Mouse (Mus musculus): ENCODE measurements around the gene Hs3st3b1. TPM values are rescaled to one million over a fixed set of nuclear protein-coding genes. Genes with fewer than 3 reads are reported as not detected.
A peak's percentile ranks its signal among the peaks of the same experiment; 100 is the strongest.

Hs3st3b1 gene
- polyA plus RNA-seq, 1 experiment from 2014 or later = 1.00 TPM

DNA sequence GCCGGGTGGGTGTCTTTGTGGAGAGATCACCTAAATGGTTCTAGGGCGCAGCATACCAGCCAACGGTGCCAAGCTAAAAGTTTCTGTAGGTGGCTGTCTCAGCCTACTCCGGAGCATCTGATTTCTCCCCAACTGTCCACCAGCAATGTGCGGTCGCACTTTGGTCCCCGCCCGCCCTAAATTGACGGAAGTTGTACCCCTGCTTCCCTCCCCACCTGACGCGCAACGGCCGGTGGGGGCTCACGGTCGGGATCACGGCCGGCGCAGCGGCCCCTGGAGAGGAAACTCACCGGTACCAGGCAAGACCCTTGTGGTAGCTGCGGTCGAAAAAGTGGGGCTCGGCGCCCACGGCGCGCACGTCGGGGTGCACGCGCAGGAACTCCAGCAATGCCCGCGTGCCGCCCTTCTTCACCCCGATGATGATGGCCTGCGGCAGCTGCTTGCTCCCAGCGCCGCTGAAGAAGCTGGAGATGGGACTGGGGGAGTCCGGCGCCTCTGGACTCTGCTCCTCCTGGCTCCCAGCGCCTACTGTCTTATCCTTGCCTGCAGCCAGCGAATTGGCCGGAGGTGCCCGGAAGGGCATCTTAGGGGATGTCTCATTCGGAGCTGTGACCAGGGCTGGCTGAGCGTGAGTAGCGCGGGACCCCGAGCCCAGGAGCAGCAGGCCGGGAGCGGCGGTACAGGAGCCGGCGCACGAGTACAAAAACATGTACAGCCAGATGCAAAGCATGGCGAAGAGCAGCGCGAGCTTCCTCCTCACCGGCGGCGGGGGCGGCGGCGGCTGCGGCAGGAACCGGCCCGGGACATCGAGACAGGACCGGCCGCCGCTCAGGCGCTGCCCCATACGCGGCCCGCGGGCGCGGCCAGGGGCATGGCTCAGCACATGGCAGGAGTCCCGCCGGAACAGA lies 792 bp downstream of the Hs3st3b1 start:
- no peak overlapping the region for H3K27ac ChIP-seq
- no peaks in the 10 kb centered on the region for H3K36me3 ChIP-seq
- H3K27me3 ChIP-seq = peaks cover 98% of the 10 kb centered on the region
- peak overlapping the region; percentile 27 for H3K9ac ChIP-seq
- no peaks in the 10 kb centered on the region for H3K9me3 ChIP-seq
- peaks cover 60% of the 10 kb centered on the region for H3K4me1 ChIP-seq
- H3K4me3 ChIP-seq = peak overlapping the region; percentile 45
- no peak for ATAC-seq (ENCODE audit: borderline replicate concordance, extremely low read depth, low FRiP score, low TSS enrichment)
- H3K4me2 ChIP-seq = peak overlapping the region; percentile 95
- under 1% methylated on average over 72 of the region's 80 CpGs for WGBS

DNA sequence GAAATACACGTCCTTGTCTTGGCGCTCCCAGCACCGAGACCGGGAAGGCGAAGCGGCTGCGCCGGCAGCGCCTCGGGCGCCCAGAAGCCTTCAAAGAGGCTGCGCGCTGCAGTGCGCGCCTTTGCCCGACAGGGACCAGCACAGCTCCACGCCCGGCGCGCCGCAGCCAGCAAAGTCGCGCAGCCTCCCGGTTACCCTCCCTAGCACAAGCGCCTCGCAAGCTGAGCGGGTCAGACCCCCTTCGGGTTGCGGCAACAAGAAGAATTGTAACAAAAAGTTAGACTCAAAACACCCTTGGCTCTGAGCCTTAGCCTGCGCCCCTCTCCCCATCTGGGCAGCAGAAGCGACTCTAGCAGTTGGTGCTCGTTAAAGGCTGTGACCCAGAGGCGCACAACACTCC lies 1.6 kb downstream of the Hs3st3b1 start:
- ATAC-seq (ENCODE audit: borderline replicate concordance, extremely low read depth, low FRiP score, low TSS enrichment) = peak; percentile 60; the same call in 1 of the 2 replicates
- peaks cover 58% of the 10 kb centered on the region for H3K4me1 ChIP-seq
- 1% methylated on average over 33 of the region's 33 CpGs for WGBS

DNA sequence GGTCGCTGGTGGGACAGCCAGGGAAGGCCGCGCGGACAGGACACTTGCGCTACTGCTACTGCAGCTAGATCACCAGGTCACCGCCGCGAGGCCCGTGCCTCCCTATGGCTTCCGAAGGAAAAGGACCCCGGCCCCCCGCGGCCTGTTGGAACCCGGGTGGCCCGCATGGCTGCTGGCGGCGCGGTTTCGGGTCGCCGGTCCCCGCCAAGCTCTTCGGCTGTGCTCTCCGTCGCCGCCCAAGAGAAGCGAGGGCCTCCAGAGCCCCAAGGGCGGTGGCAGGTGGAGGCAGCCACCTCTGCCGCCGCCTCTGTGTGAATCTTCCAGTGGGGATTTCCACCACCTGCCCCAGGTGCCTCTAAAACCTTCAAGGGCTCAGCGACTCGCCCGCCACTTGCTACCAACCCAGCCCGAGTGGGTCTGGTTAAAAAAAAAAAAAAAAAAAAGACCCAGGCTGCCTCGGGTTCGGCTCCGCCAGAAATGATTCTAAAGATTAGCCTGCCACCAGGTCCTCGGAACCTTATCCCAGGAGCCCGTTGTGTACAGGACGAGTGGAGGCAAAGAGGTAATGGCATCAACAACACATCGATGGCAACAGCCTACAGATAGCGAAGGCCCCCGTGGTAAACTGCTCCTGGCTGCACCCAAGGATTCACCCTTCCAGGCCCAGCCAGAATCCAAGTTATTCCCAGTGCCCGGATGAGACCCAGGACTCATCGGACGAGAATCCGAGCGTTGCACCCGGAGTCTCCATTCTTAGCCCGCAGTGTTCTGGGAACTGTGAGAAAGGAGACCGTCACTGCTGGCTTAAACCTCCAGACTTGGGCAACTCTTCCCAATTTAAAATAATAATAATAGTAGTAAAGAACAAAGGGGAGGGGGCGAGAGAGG lies 2.6 kb downstream of the Hs3st3b1 start:
- 6% methylated on average over 52 of the region's 52 CpGs for WGBS
- Histone ChIP-seq H3K27ac (no peak overlapping the region), H3K27me3 (peaks cover 95% of the 10 kb centered on the region), H3K9me3 (no peaks in the 10 kb centered on the region), H3K4me1 (peaks cover 51% of the 10 kb centered on the region), H3K36me3 (no peaks in the 10 kb centered on the region), H3K4me3 (peak overlapping the region; percentile 45), H3K9ac (no peak overlapping the region), H3K4me2 (peak overlapping the region; percentile 95)
- no peak for ATAC-seq (ENCODE audit: borderline replicate concordance, extremely low read depth, low FRiP score, low TSS enrichment)

More for the DNA sequence above, 1.6 kb downstream of the Hs3st3b1 start:
- Histone ChIP-seq H3K4me3 (peak overlapping the region; percentile 45), H3K9ac (0 out of 2 replicates have a peak overlapping the region, but pooled peaks have one; percentile 25), H3K9me3 (no peaks in the 10 kb centered on the region), H3K27ac (no peak overlapping the region), H3K36me3 (no peaks in the 10 kb centered on the region), H3K27me3 (peaks cover 97% of the 10 kb centered on the region), H3K4me2 (peak overlapping the region; percentile 95)

DNA sequence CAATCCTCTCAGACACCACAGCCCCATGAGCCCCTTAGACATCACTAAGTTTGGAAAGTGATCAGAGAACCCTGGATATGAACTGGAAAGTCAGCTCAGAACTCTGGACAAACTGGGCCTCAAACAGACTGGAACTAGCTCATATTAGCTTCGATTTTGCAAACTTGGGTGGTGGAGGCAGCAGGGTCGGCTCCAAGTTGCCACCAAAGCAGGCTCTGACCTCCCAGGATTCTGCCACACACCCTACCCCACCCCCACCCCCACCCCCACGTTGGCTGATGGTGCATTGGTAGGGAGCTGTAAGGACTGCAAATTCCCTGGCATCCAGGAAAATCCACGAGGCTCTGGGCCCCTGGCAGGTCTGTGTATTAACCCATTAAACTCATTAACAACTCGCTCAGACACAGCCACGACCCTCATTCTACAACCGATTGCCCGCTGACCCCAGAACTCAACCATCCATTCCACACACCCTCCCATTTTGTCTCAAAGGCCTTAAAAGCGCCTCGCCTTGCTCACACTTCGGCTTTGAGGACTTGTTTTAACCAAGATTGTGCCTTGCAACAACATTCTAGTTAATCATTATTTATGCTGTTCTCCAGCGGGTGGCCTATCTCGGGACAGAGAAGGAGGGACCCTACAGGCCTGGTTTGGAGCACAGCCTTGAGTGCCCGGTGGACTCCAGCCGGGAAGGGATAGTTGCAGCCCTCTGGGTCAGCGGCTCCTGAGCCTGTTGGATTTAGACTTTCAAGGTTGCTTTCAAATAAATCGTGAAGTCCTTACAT lies 3.6 kb downstream of the Hs3st3b1 start:
- no peak overlapping the region; the same call in 1 of the 2 replicates for H3K4me2 ChIP-seq
- no peak overlapping the region; the same call in 1 of the 2 replicates for H3K4me3 ChIP-seq
- H3K4me1 ChIP-seq = peaks cover 53% of the 10 kb centered on the region
- 41% methylated on average over 17 of the region's 17 CpGs for WGBS
- no peaks in the 10 kb centered on the region for H3K36me3 ChIP-seq
- H3K9me3 ChIP-seq = no peaks in the 10 kb centered on the region
- H3K27ac ChIP-seq = no peak overlapping the region
- H3K9ac ChIP-seq = no peak overlapping the region
- ATAC-seq (ENCODE audit: borderline replicate concordance, extremely low read depth, low FRiP score, low TSS enrichment) = no peak
- peaks cover 95% of the 10 kb centered on the region for H3K27me3 ChIP-seq

DNA sequence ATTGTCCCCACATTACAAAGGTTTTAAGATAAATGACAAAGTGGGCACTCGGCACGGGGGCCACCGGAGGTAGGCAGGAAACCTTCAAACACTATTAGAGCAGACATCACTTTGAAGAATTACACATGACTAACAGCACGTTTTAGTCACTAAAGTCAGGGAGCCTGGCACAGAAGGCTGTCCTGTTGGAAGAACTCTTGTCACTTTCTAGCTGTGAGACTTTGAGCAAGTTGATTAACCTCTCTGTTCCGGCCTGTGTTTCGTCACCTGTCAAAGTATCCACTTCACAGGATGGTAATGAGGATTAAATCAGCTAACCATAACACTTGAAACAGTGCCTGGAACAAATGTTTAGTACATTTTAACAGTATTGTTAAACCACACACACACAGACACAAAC lies 4.5 kb downstream of the Hs3st3b1 start:
- Histone ChIP-seq H3K9ac (no peak overlapping the region), H3K27me3 (peaks cover 95% of the 10 kb centered on the region), H3K9me3 (no peaks in the 10 kb centered on the region), H3K36me3 (no peaks in the 10 kb centered on the region), H3K4me3 (no peak overlapping the region), H3K4me1 (peaks cover 46% of the 10 kb centered on the region), H3K4me2 (no peak overlapping the region), H3K27ac (no peak overlapping the region)
- ATAC-seq (ENCODE audit: borderline replicate concordance, extremely low read depth, low FRiP score, low TSS enrichment) = no peak
- WGBS = 40% methylated on average over 6 of the region's 6 CpGs

DNA sequence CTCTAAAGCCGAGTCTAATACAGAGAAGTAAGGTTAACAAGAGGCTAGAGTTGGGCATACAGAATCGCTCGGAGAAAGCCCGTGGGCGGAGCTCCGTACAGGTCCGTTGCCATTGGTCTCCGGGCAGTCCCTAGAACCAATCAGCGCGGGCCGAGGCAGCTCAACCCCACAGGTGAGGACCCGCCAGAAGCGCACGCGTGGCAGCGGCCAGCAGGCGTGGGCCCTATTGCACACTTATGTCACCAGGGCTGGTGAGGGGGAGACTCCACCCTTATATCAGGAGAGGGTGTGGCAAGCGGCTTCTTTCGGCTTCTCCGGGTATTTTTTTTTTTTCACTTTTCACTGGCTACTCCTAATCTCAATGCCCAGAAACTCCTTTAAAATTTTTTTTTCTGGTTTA lies 7.7 kb downstream of the Hs3st3b1 start:
- ATAC-seq (ENCODE audit: borderline replicate concordance, extremely low read depth, low FRiP score, low TSS enrichment) = peak; percentile 91
- H3K36me3 ChIP-seq = no peaks in the 10 kb centered on the region
- H3K9me3 ChIP-seq = no peaks in the 10 kb centered on the region
- WGBS = 4% methylated on average over 20 of the region's 20 CpGs
- peaks cover 83% of the 10 kb centered on the region for H3K27me3 ChIP-seq
- H3K4me1 ChIP-seq = peaks cover 19% of the 10 kb centered on the region
- H3K27ac ChIP-seq = no peak overlapping the region
- H3K4me3 ChIP-seq = peak overlapping the region; percentile 36
- H3K4me2 ChIP-seq = peak overlapping the region; percentile 74
- H3K9ac ChIP-seq = no peak overlapping the region

DNA sequence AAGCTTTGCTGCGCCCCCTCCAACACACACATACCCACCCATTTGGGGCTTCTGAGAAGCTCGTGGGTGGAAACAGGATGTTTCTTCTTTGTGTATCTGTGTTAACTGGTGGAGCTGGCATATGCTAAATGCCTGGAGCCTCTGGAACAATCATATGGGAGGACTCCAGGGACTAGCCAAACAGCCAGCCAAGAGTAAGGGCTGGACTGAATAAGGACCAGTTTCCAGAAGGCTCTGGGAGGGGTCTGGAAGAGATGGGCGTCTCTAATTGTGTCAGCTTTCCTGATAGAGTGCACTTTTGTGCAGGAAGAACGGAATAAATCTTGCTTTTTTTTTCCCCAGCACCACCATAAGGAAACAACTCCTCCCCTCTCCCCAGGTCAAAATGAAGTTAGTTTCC lies 8.2 kb downstream of the Hs3st3b1 start:
- ATAC-seq (ENCODE audit: borderline replicate concordance, extremely low read depth, low FRiP score, low TSS enrichment) = no peak
- H3K9me3 ChIP-seq = no peaks in the 10 kb centered on the region
- H3K4me3 ChIP-seq = peak overlapping the region; percentile 36
- H3K36me3 ChIP-seq = no peaks in the 10 kb centered on the region
- H3K27me3 ChIP-seq = peaks cover 78% of the 10 kb centered on the region
- 17% methylated on average over 4 of the region's 4 CpGs for WGBS
- H3K4me1 ChIP-seq = peaks cover 14% of the 10 kb centered on the region
- no peak overlapping the region for H3K9ac ChIP-seq
- H3K27ac ChIP-seq = no peak overlapping the region
- H3K4me2 ChIP-seq = peak overlapping the region; percentile 74

DNA sequence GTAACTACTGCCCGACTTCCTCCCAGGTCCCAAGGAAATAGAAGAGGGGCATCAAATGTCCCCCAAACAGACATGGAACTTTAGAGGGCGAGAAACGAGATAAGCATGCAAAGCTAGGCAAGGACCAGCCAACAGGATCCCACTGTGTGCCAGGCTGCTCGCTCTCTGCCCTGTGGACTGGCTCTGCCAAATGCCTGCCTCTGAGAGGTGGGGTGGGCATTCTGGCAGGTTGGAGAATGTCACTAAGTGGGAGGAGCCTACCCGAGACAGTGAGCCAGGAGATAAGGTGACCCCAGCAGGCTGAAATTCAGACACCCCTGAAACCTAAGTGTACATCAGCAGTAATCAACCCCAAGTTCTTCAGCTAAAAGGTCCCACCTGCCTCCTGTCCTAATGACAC lies 11.1 kb downstream of the Hs3st3b1 start:
- Histone ChIP-seq H3K4me3 (no peak overlapping the region), H3K27me3 (peaks cover 52% of the 10 kb centered on the region), H3K36me3 (no peaks in the 10 kb centered on the region), H3K4me2 (no peak overlapping the region), H3K9me3 (no peaks in the 10 kb centered on the region), H3K9ac (no peak overlapping the region), H3K4me1 (peaks cover 11% of the 10 kb centered on the region), H3K27ac (no peak overlapping the region)
- 43% methylated on average over 5 of the region's 5 CpGs for WGBS
- no peak for ATAC-seq (ENCODE audit: borderline replicate concordance, extremely low read depth, low FRiP score, low TSS enrichment)

DNA sequence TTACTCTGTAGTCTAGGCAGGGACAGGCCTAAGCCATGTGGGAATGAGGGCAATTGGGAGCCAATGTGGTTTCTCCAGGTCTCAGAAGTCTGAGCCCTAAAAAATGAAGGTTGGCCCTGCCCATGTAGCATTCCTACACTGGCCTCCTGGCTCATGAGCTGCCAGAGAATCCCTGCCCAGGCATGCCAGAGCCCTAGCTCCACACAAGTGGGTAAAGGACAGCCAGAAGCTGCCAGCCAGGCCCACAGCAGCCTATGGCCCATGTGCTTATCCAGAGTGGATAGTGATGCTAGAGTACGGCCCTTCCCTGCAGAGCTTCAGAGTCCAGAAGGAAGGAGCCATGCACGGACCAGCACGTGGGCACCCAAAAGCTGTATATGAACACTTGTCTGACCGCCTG lies 12.1 kb downstream of the Hs3st3b1 start:
- 93% methylated on average over 4 of the region's 4 CpGs for WGBS
- H3K9me3 ChIP-seq = no peaks in the 10 kb centered on the region
- H3K4me1 ChIP-seq = peaks cover 14% of the 10 kb centered on the region
- H3K4me2 ChIP-seq = no peak overlapping the region
- no peaks in the 10 kb centered on the region for H3K36me3 ChIP-seq
- H3K4me3 ChIP-seq = no peak overlapping the region
- H3K27me3 ChIP-seq = peaks cover 43% of the 10 kb centered on the region
- ATAC-seq (ENCODE audit: borderline replicate concordance, extremely low read depth, low FRiP score, low TSS enrichment) = no peak
- H3K27ac ChIP-seq = no peak overlapping the region
- no peak overlapping the region for H3K9ac ChIP-seq

DNA sequence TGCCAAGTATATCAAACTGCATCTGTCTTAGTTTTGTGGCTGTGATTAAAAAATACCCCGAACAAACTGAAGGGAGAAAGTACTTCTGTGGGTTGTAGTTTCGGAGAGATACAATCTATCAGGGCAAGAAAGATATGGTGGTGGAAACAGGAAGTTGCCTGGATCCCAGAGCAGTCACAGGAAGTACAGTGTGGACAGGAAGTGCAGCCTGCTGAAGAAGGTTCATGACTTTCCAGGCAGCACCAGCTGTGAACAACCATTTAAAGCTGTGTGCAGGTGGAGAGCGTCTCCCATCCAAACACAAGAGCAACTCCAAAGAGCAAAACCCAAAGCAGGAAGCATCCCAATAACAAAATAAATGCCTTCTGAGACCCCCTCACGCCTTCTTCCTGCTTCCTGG lies 13.6 kb downstream of the Hs3st3b1 start:
- Histone ChIP-seq H3K4me2 (no peak overlapping the region), H3K4me3 (no peak overlapping the region), H3K36me3 (no peaks in the 10 kb centered on the region), H3K27me3 (peaks cover 29% of the 10 kb centered on the region), H3K27ac (no peak overlapping the region), H3K9me3 (no peaks in the 10 kb centered on the region), H3K9ac (no peak overlapping the region), H3K4me1 (0 out of 2 replicates have a peak, but pooled peaks cover 3% of the 10 kb centered on the region)
- no peak for ATAC-seq (ENCODE audit: borderline replicate concordance, extremely low read depth, low FRiP score, low TSS enrichment)
- 77% methylated on average over 4 of the region's 4 CpGs for WGBS

All from lung, embryonic 15.5 days (tissue).